Mouse (Mus musculus) kidney, embryonic 14.5 days (tissue): ENCODE data around the gene Mocs3. TPM values are rescaled to one million over a fixed set of nuclear protein-coding genes. Genes with fewer than 3 reads are reported as not detected.
A peak's percentile ranks its signal among the peaks of the same experiment; 100 is the strongest.

Source experiments
- ATAC-seq: fragments of 200-750 bp; cut with Nextera tagmentation; 2 replicates; pipeline ENCODE4 v1.8.0; 2017; ENCODE audit warnings: moderate number of reproducible peaks, mild to moderate bottlenecking, moderate TSS enrichment, moderate library complexity; ENCODE audit not compliant: low FRiP score, low TSS enrichment
- H3K27ac ChIP-seq: fragments of 300-500 bp; sonication (generic); 2 replicates; pipeline ENCODE4 v1.5.1; 2014; ENCODE audit warnings: low read depth, mild to moderate bottlenecking, low read length, moderate library complexity, mixed read lengths
- H3K27me3 ChIP-seq: fragments of 300-500 bp; sonication (generic); 2 replicates; pipeline ENCODE4 v1.6.1; 2014; ENCODE audit warnings: mild to moderate bottlenecking, low read length; ENCODE audit not compliant: control insufficient read depth, insufficient read depth
- H3K36me3 ChIP-seq: fragments of 300-500 bp; sonication (generic); 2 replicates; pipeline ENCODE4 v1.6.1; 2014; ENCODE audit warnings: low read length, mixed read lengths; ENCODE audit not compliant: control insufficient read depth, insufficient read depth
- H3K4me1 ChIP-seq: fragments of 300-500 bp; sonication (generic); 2 replicates; pipeline ENCODE4 v1.6.1; 2014; ENCODE audit warnings: low read length, mixed read lengths; ENCODE audit not compliant: control insufficient read depth, insufficient read depth
- H3K4me2 ChIP-seq: fragments of 300-500 bp; sonication (generic); replicated peaks from 2 replicates; pipeline ENCODE4 v1.6.1; 2014; ENCODE audit warnings: low read depth, mild to moderate bottlenecking, low read length
- H3K4me3 ChIP-seq: fragments of 300-500 bp; sonication (generic); 2 replicates; pipeline ENCODE4 v1.5.1; 2014; ENCODE audit warnings: mild to moderate bottlenecking, low read length
- H3K9ac ChIP-seq: fragments of 300-500 bp; sonication (generic); 2 replicates; pipeline ENCODE4 v1.6.1; 2014; ENCODE audit warnings: low read depth, mild to moderate bottlenecking, low read length, moderate library complexity
- H3K9me3 ChIP-seq: fragments of 300-500 bp; sonication (generic); 2 replicates; pipeline ENCODE4 v1.6.1; 2016; ENCODE audit warnings: low read length; ENCODE audit not compliant: control insufficient read depth
- WGBS: fragments of 180-500 bp; shearing (Covaris S2); extraction: QIAGEN DNeasy Blood & Tissue Kit; methylation state at CpG from one replicate; pipeline ENCODE4 v1.1.7; 2014; 5-methylcytosine and 5-hydroxymethylcytosine counted together
- polyA plus RNA-seq: library from polyadenylated mRNA; unstranded; fragments of >200 nt; fragmentation: Nextera tagmentation; extraction: Ambion mirVana; gene quantifications from 2 replicates; pipeline ENCODE4 v1.2.1, GENCODE M21; 2014

Mocs3 gene
- polyA plus RNA-seq: 8.8 and 10.1 TPM in 2 replicates

DNA sequence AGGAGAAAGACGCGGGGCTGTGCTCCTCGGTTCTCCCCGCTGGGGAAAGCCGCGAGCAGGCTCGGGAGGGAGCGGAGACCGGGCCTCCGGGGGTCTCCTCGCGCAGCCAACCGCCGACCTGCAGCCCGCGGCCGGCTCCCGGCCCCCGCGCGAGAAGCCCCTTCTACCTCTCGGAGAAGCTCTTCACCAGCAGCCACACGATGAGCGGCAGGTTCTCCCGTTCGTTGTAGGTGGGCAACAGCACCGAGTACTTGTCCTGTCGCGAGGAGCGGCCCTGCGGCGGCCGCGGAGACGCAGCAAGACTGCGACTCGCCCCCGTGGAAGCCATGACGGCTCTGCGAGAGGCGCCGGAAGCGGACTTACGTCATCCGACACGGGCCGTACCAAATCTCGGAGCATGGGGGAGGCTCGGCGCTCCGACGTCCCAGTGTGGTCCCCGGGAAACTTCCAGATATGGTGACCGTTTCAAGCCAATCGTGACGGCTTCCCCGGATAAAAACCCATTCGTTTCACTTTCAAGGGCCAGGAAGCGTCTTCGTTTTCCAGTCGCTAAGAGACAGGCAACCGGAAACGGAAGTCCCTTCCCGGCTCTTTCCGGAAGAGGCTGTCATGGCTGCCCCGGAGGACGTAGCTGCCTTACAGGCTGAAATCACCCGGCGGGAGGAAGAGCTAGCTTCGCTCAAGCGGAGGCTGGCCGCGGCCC lies at the start of gene Mocs3, which contains the start of the genes Gm20716 and Dpm1:
Mocs3 (plus strand) TSS at position 597 of the 703 bp plus-strand sequence.
Gm20716 (minus strand) TSS at position 339 of the 703 bp plus-strand sequence.
Dpm1 (minus strand) TSS at position 566 of the 703 bp plus-strand sequence.
- ATAC-seq: peak; percentile 88
- under 1% methylated on average over 73 of the region's 73 CpGs for WGBS
- peaks cover 19% of the 10 kb centered on the region for H3K4me1 ChIP-seq
- peak within 1 kb of the TSS; percentile 90 for H3K27ac ChIP-seq
- H3K27me3 ChIP-seq: no peaks in the 10 kb centered on the region; the same call in 1 of the 2 replicates
- no peaks in the 10 kb centered on the region for H3K9me3 ChIP-seq
- peaks cover 22% of the 10 kb centered on the region for H3K36me3 ChIP-seq
- H3K4me2 ChIP-seq: peak within 1 kb of the TSS; percentile 99
- peak within 1 kb of the TSS; percentile 84 for H3K4me3 ChIP-seq
- H3K9ac ChIP-seq: peak within 1 kb of the TSS; percentile 79

GRCm38 (mm10) chr2:168191856-168192255 lies 38.6 kb upstream of the Mocs3 start:
- Histone ChIP-seq H3K27ac (no peak overlapping the region), H3K9me3 (no peaks in the 10 kb centered on the region), H3K4me3 (no peak overlapping the region), H3K4me1 (0 out of 2 replicates have a peak, but pooled peaks cover 12% of the 10 kb centered on the region), H3K36me3 (peaks cover 51% of the 10 kb centered on the region), H3K9ac (no peak overlapping the region), H3K4me2 (no peak overlapping the region), H3K27me3 (no peaks in the 10 kb centered on the region)
- ATAC-seq: no peak
- WGBS: 92% methylated on average over 2 of the region's 2 CpGs

DNA sequence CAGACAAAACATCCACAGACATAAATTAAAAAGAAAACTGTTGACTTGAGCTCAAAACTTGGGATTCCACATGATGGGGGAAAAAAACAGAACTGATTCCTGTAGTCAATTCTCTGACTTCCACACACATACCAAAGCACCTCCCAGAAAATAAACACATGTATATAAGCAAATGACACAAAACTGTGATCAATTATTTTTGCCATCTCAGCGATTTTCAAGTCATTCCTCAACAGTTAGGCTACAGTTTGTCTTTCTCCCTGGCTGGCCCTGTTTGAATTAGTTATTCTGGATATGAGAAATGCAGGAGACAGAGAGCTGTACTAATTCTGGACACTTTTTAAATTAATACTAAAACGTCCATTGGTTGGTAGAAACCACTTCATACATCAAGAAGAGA lies 36.7 kb upstream of the Mocs3 start:
- Histone ChIP-seq H3K9ac (no peak overlapping the region), H3K27ac (no peak overlapping the region), H3K36me3 (peaks cover 47% of the 10 kb centered on the region), H3K4me3 (no peak overlapping the region), H3K9me3 (no peaks in the 10 kb centered on the region), H3K27me3 (no peaks in the 10 kb centered on the region), H3K4me2 (no peak overlapping the region), H3K4me1 (0 out of 2 replicates have a peak, but pooled peaks cover 17% of the 10 kb centered on the region)
- no peak for ATAC-seq
- WGBS: 64% methylated on average over 2 of the region's 2 CpGs

- peaks cover 32% of the 10 kb centered on the region for H3K4me1 ChIP-seq
- H3K4me3 ChIP-seq: no peak overlapping the region
- no peak overlapping the region for H3K4me2 ChIP-seq
- peaks cover 49% of the 10 kb centered on the region for H3K36me3 ChIP-seq
- no peaks in the 10 kb centered on the region for H3K9me3 ChIP-seq
- no peak overlapping the region for H3K27ac ChIP-seq
- no peaks in the 10 kb centered on the region for H3K27me3 ChIP-seq
- ATAC-seq: no peak
- H3K9ac ChIP-seq: no peak overlapping the region
- 45% methylated on average over 2 of the region's 2 CpGs for WGBS
Observed at GRCm38 (mm10) chr2:168195721-168196120, 34.7 kb upstream of the Mocs3 start.

- Histone ChIP-seq H3K27me3 (no peaks in the 10 kb centered on the region), H3K4me2 (no peak overlapping the region), H3K36me3 (peaks cover 51% of the 10 kb centered on the region), H3K27ac (no peak overlapping the region), H3K4me1 (peaks cover 41% of the 10 kb centered on the region), H3K9ac (no peak overlapping the region), H3K4me3 (no peak overlapping the region), H3K9me3 (0 out of 2 replicates have a peak, but pooled peaks cover 2% of the 10 kb centered on the region)
- no peak for ATAC-seq
- 87% methylated on average over 1 of the region's 1 CpGs for WGBS
Observed at GRCm38 (mm10) chr2:168198421-168198820, 32.0 kb upstream of the Mocs3 start.

DNA sequence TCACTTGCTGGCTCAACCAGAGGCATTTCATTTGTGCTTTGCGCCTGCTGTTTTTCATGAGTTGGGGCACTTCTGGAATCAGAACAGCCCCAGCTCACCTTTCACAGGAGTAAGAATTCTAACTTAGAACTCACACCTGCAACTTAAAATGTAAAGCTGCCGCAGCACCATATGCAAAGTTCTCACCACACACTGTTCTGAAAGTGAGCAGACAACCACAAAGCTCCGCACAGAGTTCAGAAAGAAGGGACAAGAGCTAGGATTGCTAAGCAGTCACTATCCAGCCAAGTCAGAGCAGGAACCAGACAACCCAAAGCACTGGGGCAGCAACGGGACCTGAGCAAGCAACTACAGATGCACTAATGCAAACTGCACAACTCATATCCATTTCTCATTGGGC lies 30.9 kb upstream of the Mocs3 start:
- H3K4me3 ChIP-seq: no peak overlapping the region
- H3K27ac ChIP-seq: no peak overlapping the region; the same call in 1 of the 2 replicates
- H3K4me1 ChIP-seq: peaks cover 42% of the 10 kb centered on the region
- 86% methylated on average over 4 of the region's 4 CpGs for WGBS
- H3K9ac ChIP-seq: 0 out of 2 replicates have a peak overlapping the region, but pooled peaks have one; percentile 12
- 0 out of 2 replicates have a peak, but pooled peaks cover 3% of the 10 kb centered on the region for H3K9me3 ChIP-seq
- H3K4me2 ChIP-seq: 0 out of 2 replicates have a peak overlapping the region, but pooled peaks have one; percentile 8
- H3K27me3 ChIP-seq: no peaks in the 10 kb centered on the region
- ATAC-seq: no peak
- peaks cover 52% of the 10 kb centered on the region for H3K36me3 ChIP-seq

- WGBS: 86% methylated on average over 4 of the region's 5 CpGs
- Histone ChIP-seq H3K9me3 (0 out of 2 replicates have a peak, but pooled peaks cover 3% of the 10 kb centered on the region), H3K9ac (no peak overlapping the region), H3K4me2 (no peak overlapping the region; the same call in 1 of the 2 replicates), H3K27me3 (no peaks in the 10 kb centered on the region), H3K4me3 (no peak overlapping the region), H3K36me3 (peaks cover 51% of the 10 kb centered on the region), H3K27ac (no peak overlapping the region), H3K4me1 (peaks cover 44% of the 10 kb centered on the region)
- ATAC-seq: no peak
Observed at GRCm38 (mm10) chr2:168200014-168200691, 30.3 kb upstream of the Mocs3 start.

DNA sequence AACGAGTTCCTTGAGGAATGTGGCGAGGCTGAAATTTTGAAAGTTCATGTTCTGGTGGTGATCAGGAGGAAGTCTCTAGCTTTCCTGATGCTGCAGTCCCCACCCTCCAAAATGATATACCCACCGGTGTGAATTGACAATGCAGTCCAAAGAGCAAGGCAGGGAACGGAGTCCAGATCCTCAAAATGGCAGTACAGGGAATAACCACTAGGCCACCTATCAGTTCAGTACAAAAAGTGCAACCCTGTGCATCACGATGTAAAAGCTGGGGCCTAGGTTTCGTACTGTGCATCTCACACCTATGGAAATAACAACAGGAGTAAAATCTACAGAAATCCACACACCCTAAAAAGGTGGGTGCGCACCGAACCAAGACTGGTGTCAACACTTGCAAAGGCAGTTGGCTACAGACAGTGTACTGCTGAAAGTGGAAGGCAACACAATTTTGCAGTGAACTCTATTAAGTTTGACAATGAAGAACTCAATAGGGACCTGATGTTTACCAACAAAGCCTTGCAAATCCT lies 25.9 kb upstream of the Mocs3 start:
- Histone ChIP-seq H3K4me1 (peaks cover 23% of the 10 kb centered on the region), H3K4me3 (peak overlapping the region; percentile 99), H3K4me2 (peak overlapping the region; percentile 50), H3K36me3 (peaks cover 36% of the 10 kb centered on the region), H3K27ac (no peak overlapping the region), H3K9ac (no peak overlapping the region; the same call in 1 of the 2 replicates), H3K9me3 (0 out of 2 replicates have a peak, but pooled peaks cover 3% of the 10 kb centered on the region), H3K27me3 (no peaks in the 10 kb centered on the region)
- ATAC-seq: no peak
- 78% methylated on average over 8 of the region's 8 CpGs for WGBS
